Mouse (Mus musculus) liver, embryonic 11.5 days (tissue): ENCODE results near the gene Fam161b. TPM values are rescaled to one million over a fixed set of nuclear protein-coding genes. Genes with fewer than 3 reads are reported as not detected.
A peak's percentile ranks its signal among the peaks of the same experiment; 100 is the strongest.

Experiments
- ATAC-seq: fragments of 200-750 bp; cut with Nextera tagmentation; replicated peaks from 2 replicates; pipeline ENCODE4 v1.8.0; 2017; ENCODE audit warnings: moderate number of reproducible peaks, mild to moderate bottlenecking, moderate TSS enrichment, moderate library complexity; ENCODE audit not compliant: low FRiP score
- DNase-seq: peaks from one replicate; pipeline ENCODE4 v3.0.0-alpha.2; 2017; ENCODE audit warnings: low spot score
- H3K27ac ChIP-seq: fragments of 300-500 bp; sonication (generic); 2 replicates; pipeline ENCODE4 v1.5.1; 2014; ENCODE audit warnings: mild to moderate bottlenecking, low read depth, low read length, control low read depth
- H3K27me3 ChIP-seq: fragments of 300-500 bp; sonication (generic); replicated peaks from 2 replicates; pipeline ENCODE4 v1.6.1; 2014; ENCODE audit warnings: low read length, mixed read lengths; ENCODE audit not compliant: control insufficient read depth, insufficient read depth
- H3K36me3 ChIP-seq: fragments of 300-500 bp; sonication (generic); 2 replicates; pipeline ENCODE4 v1.6.1; 2014; ENCODE audit warnings: mild to moderate bottlenecking, low read length, moderate library complexity, mixed read lengths; ENCODE audit not compliant: control insufficient read depth, insufficient read depth
- H3K4me1 ChIP-seq: fragments of 300-500 bp; sonication (generic); replicated peaks from 2 replicates; pipeline ENCODE4 v1.6.1; 2014; ENCODE audit warnings: low read length, mixed read lengths; ENCODE audit not compliant: control insufficient read depth, insufficient read depth
- H3K4me2 ChIP-seq: fragments of 300-500 bp; sonication (generic); 2 replicates; pipeline ENCODE4 v1.6.1; 2014; ENCODE audit warnings: mild to moderate bottlenecking, control low read depth, moderate library complexity
- H3K4me3 ChIP-seq: fragments of 300-500 bp; sonication (generic); 2 replicates; pipeline ENCODE4 v1.5.1; 2014; ENCODE audit warnings: low read depth, low read length, control low read depth
- H3K9ac ChIP-seq: fragments of 300-500 bp; sonication (generic); 2 replicates; pipeline ENCODE4 v1.6.1; 2014; ENCODE audit warnings: low read depth, low read length, control low read depth
- H3K9me3 ChIP-seq: fragments of 300-500 bp; sonication (generic); 2 replicates; pipeline ENCODE4 v1.6.1; 2016; ENCODE audit warnings: low read length, inconsistent platforms, mixed read lengths; ENCODE audit not compliant: control insufficient read depth
- WGBS: fragments of 180-500 bp; shearing (Covaris S2); extraction: QIAGEN DNeasy Blood & Tissue Kit; methylation state at CpG from one replicate; pipeline ENCODE4 v1.1.7; 2014; 5-methylcytosine and 5-hydroxymethylcytosine counted together
- polyA plus RNA-seq: library from polyadenylated mRNA; unstranded; fragments of >200 nt; fragmentation: Nextera tagmentation; extraction: Ambion mirVana; gene quantifications from 2 replicates; pipeline ENCODE4 v1.2.1, GENCODE M21; 2014

Fam161b gene
- polyA plus RNA-seq, 1 experiment from 2014 or later, result 4.9 TPM

- H3K9ac ChIP-seq, result no peak overlapping the region
- ATAC-seq, result no peak
- DNase-seq, result no peak
- H3K27ac ChIP-seq, result peak overlapping the region; percentile 59; the same call in 1 of the 2 replicates
- peaks cover 9% of the 10 kb centered on the region; the same call in 1 of the 2 replicates for H3K4me1 ChIP-seq
- no peaks in the 10 kb centered on the region for H3K9me3 ChIP-seq
- H3K27me3 ChIP-seq, result no peaks in the 10 kb centered on the region
- H3K36me3 ChIP-seq, result no peaks in the 10 kb centered on the region
- no peak overlapping the region for H3K4me3 ChIP-seq
- WGBS, result 77% methylated on average over 3 of the region's 3 CpGs
- H3K4me2 ChIP-seq, result peak overlapping the region; percentile 8; the same call in 1 of the 2 replicates
Observed at GRCm38 (mm10) chr12:84400068-84400467, 38.4 kb upstream of the Fam161b start.

GRCm38 (mm10) chr12:84399663-84400062 lies 38.0 kb upstream of the Fam161b start:
- Histone ChIP-seq H3K9me3 (no peaks in the 10 kb centered on the region), H3K4me2 (no peak overlapping the region), H3K9ac (no peak overlapping the region), H3K4me3 (no peak overlapping the region), H3K27me3 (no peaks in the 10 kb centered on the region), H3K27ac (peak overlapping the region; percentile 59; the same call in 1 of the 2 replicates), H3K36me3 (no peaks in the 10 kb centered on the region), H3K4me1 (peaks cover 9% of the 10 kb centered on the region; the same call in 1 of the 2 replicates)
- DNase-seq (no peak), ATAC-seq (no peak)
- 66% methylated on average over 9 of the region's 9 CpGs for WGBS

GRCm38 (mm10) chr12:84399135-84399534 lies 37.5 kb upstream of the Fam161b start:
- H3K27ac ChIP-seq, result 0 out of 2 replicates have a peak overlapping the region, but pooled peaks have one; percentile 59
- WGBS, result 85% methylated on average over 9 of the region's 9 CpGs

GRCm38 (mm10) chr12:84398629-84399028 lies 37.0 kb upstream of the Fam161b start:
- no peaks in the 10 kb centered on the region for H3K27me3 ChIP-seq
- H3K9ac ChIP-seq, result no peak overlapping the region
- no peaks in the 10 kb centered on the region for H3K36me3 ChIP-seq
- H3K4me3 ChIP-seq, result no peak overlapping the region
- H3K4me2 ChIP-seq, result no peak overlapping the region
- no peaks in the 10 kb centered on the region for H3K9me3 ChIP-seq
- no peak overlapping the region for H3K27ac ChIP-seq
- WGBS, result 77% methylated on average over 5 of the region's 5 CpGs
- DNase-seq (no peak), ATAC-seq (no peak)
- H3K4me1 ChIP-seq, result peaks cover 9% of the 10 kb centered on the region; the same call in 1 of the 2 replicates

More at GRCm38 (mm10) chr12:84399135-84399534, 37.5 kb upstream of the Fam161b start:
- H3K4me3 ChIP-seq, result no peak overlapping the region
- ATAC-seq (no peak), DNase-seq (no peak)
- H3K9ac ChIP-seq, result no peak overlapping the region
- no peaks in the 10 kb centered on the region for H3K9me3 ChIP-seq
- H3K27me3 ChIP-seq, result no peaks in the 10 kb centered on the region
- no peaks in the 10 kb centered on the region for H3K36me3 ChIP-seq
- no peak overlapping the region for H3K4me2 ChIP-seq
- H3K4me1 ChIP-seq, result peaks cover 9% of the 10 kb centered on the region; the same call in 1 of the 2 replicates

GRCm38 (mm10) chr12:84397685-84398084 lies 36.1 kb upstream of the Fam161b start:
- no peak overlapping the region for H3K27ac ChIP-seq
- H3K4me2 ChIP-seq, result no peak overlapping the region
- DNase-seq (no peak), ATAC-seq (no peak)
- no peaks in the 10 kb centered on the region for H3K9me3 ChIP-seq
- peaks cover 9% of the 10 kb centered on the region; the same call in 1 of the 2 replicates for H3K4me1 ChIP-seq
- H3K27me3 ChIP-seq, result no peaks in the 10 kb centered on the region
- H3K4me3 ChIP-seq, result no peak overlapping the region
- H3K9ac ChIP-seq, result no peak overlapping the region
- no peaks in the 10 kb centered on the region for H3K36me3 ChIP-seq

- Histone ChIP-seq H3K27ac (no peak overlapping the region), H3K27me3 (no peaks in the 10 kb centered on the region), H3K4me2 (no peak overlapping the region), H3K4me3 (no peak overlapping the region), H3K36me3 (no peaks in the 10 kb centered on the region), H3K9ac (no peak overlapping the region), H3K9me3 (no peaks in the 10 kb centered on the region), H3K4me1 (peaks cover 9% of the 10 kb centered on the region; the same call in 1 of the 2 replicates)
- WGBS, result 84% methylated on average over 14 of the region's 14 CpGs
- DNase-seq, result no peak
- no peak for ATAC-seq
Observed at GRCm38 (mm10) chr12:84396947-84397679, 35.5 kb upstream of the Fam161b start.

- H3K9ac ChIP-seq, result no peak overlapping the region
- no peaks in the 10 kb centered on the region for H3K36me3 ChIP-seq
- 92% methylated on average over 5 of the region's 5 CpGs for WGBS
- no peaks in the 10 kb centered on the region for H3K27me3 ChIP-seq
- no peak overlapping the region for H3K27ac ChIP-seq
- no peak overlapping the region for H3K4me3 ChIP-seq
- no peaks in the 10 kb centered on the region for H3K9me3 ChIP-seq
- ATAC-seq (no peak), DNase-seq (no peak)
- H3K4me1 ChIP-seq, result no peaks in the 10 kb centered on the region
- H3K4me2 ChIP-seq, result no peak overlapping the region
Observed at GRCm38 (mm10) chr12:84393847-84394246, 32.2 kb upstream of the Fam161b start.

- no peak overlapping the region for H3K9ac ChIP-seq
- no peaks in the 10 kb centered on the region for H3K27me3 ChIP-seq
- H3K9me3 ChIP-seq, result no peaks in the 10 kb centered on the region
- no peaks in the 10 kb centered on the region for H3K4me1 ChIP-seq
- H3K4me2 ChIP-seq, result no peak overlapping the region
- DNase-seq (no peak), ATAC-seq (no peak)
- 95% methylated on average over 4 of the region's 4 CpGs for WGBS
- H3K27ac ChIP-seq, result no peak overlapping the region
- no peaks in the 10 kb centered on the region for H3K36me3 ChIP-seq
- no peak overlapping the region for H3K4me3 ChIP-seq
Observed at GRCm38 (mm10) chr12:84392681-84393080, 31.0 kb upstream of the Fam161b start.

- DNase-seq, result no peak
- no peaks in the 10 kb centered on the region for H3K27me3 ChIP-seq
Observed at GRCm38 (mm10) chr12:84390336-84390735, 28.7 kb upstream of the Fam161b start.

More at GRCm38 (mm10) chr12:84390336-84390735, 28.7 kb upstream of the Fam161b start:
- Histone ChIP-seq H3K4me1 (no peaks in the 10 kb centered on the region), H3K9me3 (no peaks in the 10 kb centered on the region), H3K36me3 (no peaks in the 10 kb centered on the region), H3K9ac (no peak overlapping the region), H3K4me3 (no peak overlapping the region), H3K27ac (no peak overlapping the region), H3K4me2 (no peak overlapping the region)
- whole genome bisulfite sequencing, result 76% methylated on average over 6 of the region's 6 CpGs
- no peak for ATAC-seq
